Mouse (Mus musculus) left cerebral cortex, adult 2 months (tissue): Measurements from ENCODE around the gene Egflam. TPM values are rescaled to one million over a fixed set of nuclear protein-coding genes. Genes with fewer than 3 reads are reported as not detected.
A peak's percentile ranks its signal among the peaks of the same experiment; 100 is the strongest.

Experiments used
- DNase-seq, 2 experiments: peaks; one replicate each; pipeline ENCODE4 v3.0.0; 2021 to 2022; ENCODE audit warnings: low spot score in 2 of 2, mixed read lengths in 1 of 2; ENCODE audit errors: extremely low spot score in 1 of 2
- H3K27ac ChIP-seq: fragments of 200-600 bp; 2 replicates; pipeline ENCODE4 v1.8.1; 2022
- H3K4me3 ChIP-seq: fragments of 200-600 bp; 2 replicates; pipeline ENCODE4 v1.8.1; 2022
- CTCF ChIP-seq: fragments of 200-600 bp; IDR thresholded peaks from 2 replicates; pipeline ENCODE4 v1.8.1; 2022; ENCODE audit warnings: antibody characterized with exemption, mild to moderate bottlenecking, moderate library complexity
- intact Hi-C: fragments of 180-260 bp; cut with DNase I; formaldehyde crosslinking; loops from one replicate; pipeline ENCODE4 v1.15.1; 2025
- total RNA-seq, 2 experiments: library from RNA; stranded (reverse); gene quantifications; 2 replicates each; pipeline ENCODE4 v1.2.3; 2021

Egflam gene
- total RNA-seq, 2 experiments from 2014 or later, result 4.7 to 5.6 TPM

DNA sequence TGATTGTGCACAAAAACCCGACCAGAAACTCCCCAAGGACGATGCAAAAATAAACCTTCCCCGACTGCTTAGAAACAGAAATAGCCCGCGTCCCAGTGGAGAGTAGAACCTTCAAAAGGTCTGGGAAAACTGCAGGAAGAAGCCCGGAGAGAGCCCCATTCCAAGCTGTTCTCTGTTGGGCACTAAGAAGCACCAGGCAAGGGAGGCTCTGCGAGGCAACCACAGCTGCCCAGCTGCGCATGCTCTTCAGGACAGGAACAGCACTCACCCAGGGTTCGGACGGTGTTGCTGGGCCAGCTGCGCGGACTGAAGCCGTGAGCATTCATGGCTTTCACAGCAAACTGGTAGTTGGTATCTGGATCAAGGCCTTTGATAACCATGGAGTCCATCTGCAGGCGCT, 108.7 kb downstream of the Egflam start:
- intact Hi-C loops, result no loop called here
- no peak overlapping the region for H3K4me3 ChIP-seq
- no peak for DNase-seq
- TF ChIP-seq CTCF, result no peak
- H3K27ac ChIP-seq, result no peak overlapping the region

DNA sequence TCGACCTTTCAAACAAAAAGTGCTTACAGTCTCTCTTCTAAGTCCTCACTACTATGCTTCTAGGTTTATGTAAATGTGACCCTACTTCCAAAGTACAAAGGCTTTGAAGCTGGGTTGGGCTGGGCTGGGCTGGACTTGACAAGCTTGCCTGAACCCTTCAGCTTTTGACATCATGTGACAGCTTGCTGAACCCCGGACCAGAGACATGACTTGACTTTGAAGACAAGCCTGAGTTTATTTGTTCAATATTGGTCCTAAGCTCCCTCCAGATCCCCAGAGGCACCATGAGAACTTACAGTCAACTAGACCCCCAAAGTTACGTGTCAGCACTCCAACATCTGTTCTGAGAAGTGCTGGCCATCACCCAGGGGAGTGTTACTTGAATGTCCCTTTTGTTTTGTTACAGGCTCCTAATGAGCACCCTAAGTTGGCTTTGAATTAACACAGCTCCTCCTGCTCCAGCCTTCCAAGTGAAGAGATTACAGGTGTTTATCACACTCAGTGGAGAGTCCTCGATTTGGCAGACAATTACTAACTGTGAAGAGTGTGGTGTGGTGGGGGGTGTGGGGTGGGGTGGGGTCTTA, 109.3 kb downstream of the Egflam start:
- DNase-seq, result no peak
- H3K4me3 ChIP-seq, result no peak overlapping the region
- no peak overlapping the region for H3K27ac ChIP-seq
- TF ChIP-seq CTCF, result no peak
- intact Hi-C loops, result no loop called here

DNA sequence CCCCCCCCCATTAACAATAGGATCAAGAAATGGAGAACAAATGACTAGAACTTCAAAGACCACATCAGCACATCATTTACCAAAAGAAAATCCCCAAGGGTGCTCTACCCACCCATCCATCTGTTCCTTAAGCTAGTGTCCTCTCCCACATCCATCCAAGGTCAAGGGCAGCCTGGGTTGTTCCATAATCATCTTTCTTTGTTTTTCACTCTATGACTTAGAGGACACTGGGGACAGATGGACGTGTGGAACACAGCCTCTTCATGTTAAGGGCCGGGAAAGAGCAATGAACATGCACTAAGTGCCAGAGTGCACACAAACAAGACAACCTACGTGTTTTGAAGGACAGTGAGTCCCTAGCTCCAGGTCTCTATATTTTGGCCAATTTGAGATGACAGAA, 110.3 kb downstream of the Egflam start:
- no peak overlapping the region for H3K27ac ChIP-seq
- no peak for DNase-seq
- intact Hi-C loops, result no loop called here

DNA sequence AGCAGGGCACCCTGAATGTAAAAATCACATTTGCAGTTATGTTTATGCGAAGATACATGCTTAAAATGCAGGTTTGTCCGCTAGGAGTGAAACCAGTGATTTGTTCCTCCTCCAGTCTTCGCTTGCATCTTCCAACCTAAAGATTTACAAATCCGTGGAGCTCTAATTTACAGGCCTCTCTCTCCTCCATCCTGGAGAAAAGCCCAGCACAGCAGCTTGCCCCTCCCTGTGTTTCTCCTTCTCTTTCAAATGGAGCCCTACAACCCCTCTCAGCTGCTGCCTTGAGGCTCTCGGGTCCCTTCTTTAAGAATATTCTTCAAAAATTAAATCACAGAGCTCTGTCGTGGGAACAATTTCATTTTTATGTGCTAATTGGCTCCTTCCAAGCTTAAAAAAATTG, 116.6 kb downstream of the Egflam start:
- intact Hi-C loops, result no loop called here
- H3K27ac ChIP-seq, result no peak overlapping the region

More for the DNA sequence above, 110.3 kb downstream of the Egflam start:
- no peak overlapping the region for H3K4me3 ChIP-seq
- TF ChIP-seq CTCF, result no peak

DNA sequence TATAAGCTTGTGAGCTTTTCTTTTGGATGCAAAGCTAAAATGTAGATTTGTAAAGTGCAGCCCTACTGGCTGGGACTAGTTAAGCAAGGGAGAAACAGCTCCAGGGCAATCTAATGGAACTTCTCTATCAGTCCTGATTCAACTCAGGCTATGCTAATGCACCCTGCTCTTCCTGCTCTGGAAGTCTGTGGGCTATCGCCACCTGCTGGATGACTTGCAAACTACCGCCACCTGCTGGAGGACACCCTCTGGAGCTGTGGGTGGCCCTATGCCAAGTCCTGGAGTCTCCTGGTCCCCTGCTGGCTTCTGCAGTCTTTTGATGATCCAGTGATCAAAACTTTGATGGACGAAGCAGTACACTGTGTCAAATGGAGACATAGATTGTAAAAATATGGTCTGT, 134.4 kb downstream of the Egflam start:
- H3K4me3 ChIP-seq, result no peak overlapping the region
- TF ChIP-seq CTCF, result peak; percentile 95
- intact Hi-C loops, result no loop called here
- peak; percentile 64 to 75 for DNase-seq
- no peak overlapping the region for H3K27ac ChIP-seq

More for the DNA sequence above, 116.6 kb downstream of the Egflam start:
- no peak overlapping the region for H3K4me3 ChIP-seq
- TF ChIP-seq CTCF, result no peak; the same call in 1 of the 2 replicates
- DNase-seq, result no peak

DNA sequence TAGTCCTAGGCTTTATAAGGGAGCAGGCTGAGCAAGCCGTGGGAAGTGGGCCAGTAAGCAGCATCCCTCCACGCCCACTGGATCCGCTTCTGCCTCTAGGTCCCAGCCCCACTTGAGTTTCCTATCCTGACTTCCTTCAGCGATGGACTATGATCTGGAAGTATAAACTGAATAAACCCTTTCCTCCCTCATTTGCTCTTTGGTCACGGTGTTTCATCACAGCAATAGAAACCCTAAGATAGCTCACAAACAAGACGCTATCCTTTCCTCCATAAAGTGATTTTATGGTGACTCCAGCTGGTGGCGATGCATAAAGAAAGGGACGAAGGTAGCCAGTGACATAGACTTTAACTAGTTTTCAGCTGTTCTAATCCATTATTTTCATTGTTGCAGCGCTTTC, 134.9 kb downstream of the Egflam start:
- no peak for TF ChIP-seq CTCF
- H3K4me3 ChIP-seq, result no peak overlapping the region
- intact Hi-C loops, result no loop called here

DNA sequence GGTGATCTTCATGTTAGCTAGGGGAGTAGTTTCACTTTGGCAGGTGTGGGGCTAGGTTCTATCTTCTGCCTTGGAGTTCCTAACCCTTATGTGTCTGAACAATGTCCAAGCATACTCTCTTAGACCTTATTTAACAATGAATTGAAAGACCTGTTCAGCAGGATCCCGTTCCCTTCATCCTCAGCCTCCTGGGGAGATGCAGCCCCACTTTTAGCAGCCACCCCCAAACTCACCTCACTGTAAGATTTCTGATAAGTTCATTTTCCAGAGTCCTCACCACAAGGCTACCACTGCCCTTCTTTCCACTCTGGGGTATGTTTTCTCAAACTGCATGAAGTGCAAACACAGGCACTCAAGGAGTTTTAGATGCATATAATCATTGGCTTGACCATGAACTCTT, 136.8 kb downstream of the Egflam start:
- H3K27ac ChIP-seq, result no peak overlapping the region
- TF ChIP-seq CTCF, result no peak
- no peak for DNase-seq
- intact Hi-C loops, result no loop called here
- H3K4me3 ChIP-seq, result no peak overlapping the region

More for the DNA sequence above, 134.9 kb downstream of the Egflam start:
- no peak for DNase-seq
- no peak overlapping the region for H3K27ac ChIP-seq

DNA sequence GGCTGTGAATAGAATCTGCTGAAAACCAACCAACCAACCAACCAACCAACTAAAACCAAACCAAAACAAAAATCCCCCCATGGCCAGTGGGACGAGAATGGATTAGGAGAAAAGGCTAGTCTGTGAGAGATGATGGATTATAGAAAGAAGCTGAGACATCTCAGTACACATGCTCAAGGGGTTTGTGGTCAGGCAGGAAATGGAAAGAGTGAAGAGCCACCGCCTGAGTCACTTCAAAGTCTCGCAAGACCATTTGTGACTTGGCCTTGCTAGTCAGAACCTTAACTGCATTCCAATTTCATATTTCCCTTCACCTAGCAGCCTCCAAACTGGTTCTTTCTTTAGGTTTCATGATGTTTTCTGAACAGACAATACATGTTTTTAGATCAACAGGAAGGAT, 141.6 kb downstream of the Egflam start:
- no peak for TF ChIP-seq CTCF
- DNase-seq, result no peak
- Histone ChIP-seq H3K27ac (no peak overlapping the region), H3K4me3 (no peak overlapping the region)
- intact Hi-C loops, result no loop called here

DNA sequence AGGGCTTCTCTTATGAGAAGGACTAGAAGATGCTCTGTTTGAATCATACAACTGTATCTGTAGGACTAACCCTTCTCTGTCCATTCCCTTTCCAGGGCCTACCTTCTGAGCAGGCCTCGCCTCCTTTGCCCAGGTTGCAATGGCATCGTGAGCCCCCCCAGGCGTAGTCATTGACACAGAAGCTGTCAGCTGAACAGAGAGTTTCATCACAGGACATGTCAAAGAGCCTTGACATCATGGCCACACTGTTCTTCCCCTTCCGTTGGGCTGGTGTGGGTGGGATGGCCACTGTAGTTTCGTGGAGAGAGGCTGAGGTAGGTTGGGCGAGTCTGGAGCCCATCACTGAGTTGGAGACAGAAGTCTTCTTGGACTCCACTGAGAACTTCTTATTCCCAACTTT, 144.9 kb downstream of the Egflam start:
- Histone ChIP-seq H3K27ac (no peak overlapping the region), H3K4me3 (no peak overlapping the region)
- TF ChIP-seq CTCF, result no peak
- no peak for DNase-seq
- intact Hi-C loops, result no loop called here

DNA sequence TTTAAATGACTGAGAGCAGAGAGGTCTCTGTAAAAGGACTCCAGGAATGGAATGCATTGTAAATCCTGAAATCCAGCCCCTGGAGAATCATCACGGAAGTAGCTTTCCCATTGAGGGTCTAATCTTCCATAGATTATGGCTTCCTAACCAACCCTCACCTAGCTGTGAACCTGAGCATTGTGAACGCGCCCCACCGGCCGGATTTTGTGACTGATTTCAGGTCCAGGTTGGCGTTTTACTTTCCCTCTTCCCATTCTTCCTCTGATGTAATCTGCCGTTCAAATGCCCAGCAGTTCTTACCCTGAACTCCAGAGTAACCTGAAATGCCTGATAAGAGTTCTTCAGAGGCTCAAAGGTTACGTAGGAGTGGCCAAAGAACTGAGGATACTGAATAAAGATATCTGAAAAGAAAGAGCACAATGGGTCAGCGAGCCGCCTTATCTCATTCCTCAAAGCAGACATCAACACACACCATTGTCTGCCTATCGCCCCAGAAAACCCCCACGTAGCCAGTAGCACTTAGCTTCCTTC, 146.0 kb downstream of the Egflam start:
- intact Hi-C loops, result no loop called here

DNA sequence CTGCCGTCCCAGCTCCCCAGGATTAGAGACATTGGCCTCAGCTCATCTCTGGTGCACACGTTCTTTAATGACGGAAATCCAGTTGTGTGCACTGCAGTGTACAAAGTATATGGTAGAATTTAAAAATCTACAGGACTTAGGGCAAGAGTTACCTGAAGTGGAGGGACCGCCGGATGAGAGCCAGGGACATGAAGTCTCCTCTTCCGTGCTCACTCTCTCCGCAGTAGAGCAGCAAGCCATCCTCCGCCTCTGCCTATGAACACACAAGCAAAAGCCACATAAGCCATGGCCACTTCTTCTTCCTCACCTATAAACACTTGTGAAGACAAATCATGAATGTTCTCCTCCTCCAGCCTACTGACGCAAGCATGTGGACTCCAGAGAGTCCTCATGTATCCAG, 147.2 kb downstream of the Egflam start:
- TF ChIP-seq CTCF, result no peak
- Histone ChIP-seq H3K4me3 (no peak overlapping the region), H3K27ac (no peak overlapping the region)
- intact Hi-C loops, result no loop called here
- no peak for DNase-seq

More for the DNA sequence above, 146.0 kb downstream of the Egflam start:
- no peak for DNase-seq
- TF ChIP-seq CTCF, result no peak
- no peak overlapping the region for H3K27ac ChIP-seq
- H3K4me3 ChIP-seq, result no peak overlapping the region

DNA sequence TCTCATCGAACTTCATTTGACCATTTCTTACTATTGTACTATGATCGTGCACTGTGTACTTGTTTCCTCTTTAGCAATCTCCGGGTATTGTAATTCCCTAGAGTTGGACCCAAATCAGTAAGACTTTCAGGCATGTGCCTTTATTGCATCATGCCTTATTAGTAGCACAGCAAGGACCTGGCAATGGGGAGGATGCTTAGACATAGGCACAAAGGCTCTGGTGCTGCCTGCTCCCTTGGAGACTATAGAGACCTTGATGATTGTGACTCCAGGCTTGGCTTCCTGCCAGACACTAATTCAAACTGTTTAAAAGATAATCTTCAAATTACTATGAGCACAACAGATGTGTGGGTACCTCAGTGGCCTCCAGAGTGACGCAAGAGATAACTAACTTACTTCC, 149.0 kb downstream of the Egflam start:
- intact Hi-C loops, result no loop called here
- DNase-seq, result no peak
- Histone ChIP-seq H3K27ac (no peak overlapping the region), H3K4me3 (no peak overlapping the region)
- TF ChIP-seq CTCF, result no peak

DNA sequence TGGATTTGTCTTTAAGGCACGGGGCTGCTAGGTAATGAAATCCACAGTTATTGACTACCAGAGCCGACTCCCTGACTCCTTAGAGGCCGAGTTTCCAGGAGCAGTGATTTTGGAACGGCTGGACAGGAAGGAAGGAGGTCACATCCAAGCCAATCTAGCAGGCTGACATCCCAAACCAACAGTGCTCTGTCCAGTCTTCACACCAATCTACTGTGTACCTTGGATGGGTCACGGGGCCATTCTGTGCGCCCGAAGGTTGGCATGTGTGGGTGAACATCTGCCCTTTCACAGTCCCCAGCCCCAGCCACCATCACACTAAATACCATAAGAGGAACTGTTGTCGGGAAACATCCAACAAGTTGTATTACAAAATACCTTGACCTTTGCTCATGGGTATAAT, 150.9 kb downstream of the Egflam start:
- intact Hi-C loops, result no loop called here
- DNase-seq, result no peak
- no peak for TF ChIP-seq CTCF
- Histone ChIP-seq H3K4me3 (no peak overlapping the region), H3K27ac (no peak overlapping the region)
